Mouse (Mus musculus) spleen, adult 2 months (tissue): Measurements from ENCODE around the gene Cpa4.

Source experiments
- CTCF ChIP-seq: fragments of 200-500 bp; IDR thresholded peaks from 2 replicates; pipeline ENCODE4 v1.5.1; 2011; ENCODE audit warnings: mild to moderate bottlenecking, inconsistent platforms; ENCODE audit not compliant: insufficient read depth, insufficient read length, insufficient replicate concordance; ENCODE audit errors: extremely low read depth
- POLR2A ChIP-seq: fragments of 200-500 bp; IDR thresholded peaks from 2 replicates; pipeline ENCODE4 v1.6.1; 2011; ENCODE audit warnings: low read depth, low read length, inconsistent platforms

DNA sequence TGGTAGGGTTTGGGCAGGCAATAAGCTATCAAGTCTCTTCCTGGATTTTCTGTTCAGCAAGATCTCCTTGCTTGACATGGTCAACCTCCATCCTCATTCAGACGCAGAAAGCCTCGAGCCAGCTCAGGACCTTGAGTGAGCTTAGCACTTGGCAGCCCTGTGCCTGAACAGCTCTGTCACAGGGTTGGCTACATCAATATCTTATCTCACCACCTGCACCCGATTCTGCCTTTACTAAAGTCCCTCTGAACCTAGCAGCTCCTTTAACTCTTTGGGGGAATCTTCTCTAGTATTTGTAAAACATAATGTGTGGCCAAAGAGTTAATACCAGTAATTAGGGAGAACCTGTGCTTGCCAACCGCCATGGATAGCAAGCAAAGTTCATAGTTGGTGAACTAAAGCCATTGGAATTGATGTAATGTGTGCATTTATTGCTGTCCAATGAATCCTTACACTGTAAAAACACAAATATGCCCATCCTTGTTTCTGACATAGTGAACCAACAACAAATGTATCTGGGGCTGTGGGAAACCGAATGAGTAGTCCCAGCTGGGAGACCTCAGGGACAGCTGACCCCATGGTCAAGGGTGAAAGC, 70.6 kb downstream of the Cpa4 start, which contains the start of gene Cpa1:
- TF ChIP-seq CTCF (no peak), POLR2A (no peak)
